Mouse (Mus musculus): Measurements from ENCODE around the gene Cdkl4. TPM values are rescaled to one million over a fixed set of nuclear protein-coding genes. Genes with fewer than 3 reads are reported as not detected.
"Not testable (repeated sequence)": the region's sequence is repeated elsewhere in the genome, so short reads cannot be mapped to it uniquely, and the experiment has no call there.

The Cdkl4 gene
- total RNA-seq, 2 experiments from 2014 or later, result 1.0 TPM; not detected in 1

DNA sequence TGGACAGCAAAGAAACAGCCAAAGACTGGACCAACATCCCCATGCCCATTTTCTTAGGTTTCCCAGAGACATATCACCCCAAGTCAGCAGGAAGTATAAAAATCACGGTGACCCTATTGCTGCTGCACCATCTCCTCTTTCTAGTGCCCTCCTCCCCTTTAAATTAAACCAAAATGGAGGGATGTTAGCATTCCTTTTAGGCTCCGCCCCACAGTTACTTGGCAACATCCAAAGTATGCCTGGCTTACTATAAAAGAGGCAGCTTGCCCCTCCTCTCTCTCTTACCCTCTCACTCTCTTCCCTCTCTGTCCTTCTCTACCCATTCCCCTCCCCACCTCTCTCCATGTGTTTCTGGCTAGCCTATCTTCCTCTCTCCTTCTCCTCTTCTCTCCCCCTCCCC, 9.2 kb downstream of the Cdkl4 start:
- ATAC-seq (replicated peaks; ENCODE audit: low FRiP score, poor library complexity, severe bottlenecking), result no peak

DNA sequence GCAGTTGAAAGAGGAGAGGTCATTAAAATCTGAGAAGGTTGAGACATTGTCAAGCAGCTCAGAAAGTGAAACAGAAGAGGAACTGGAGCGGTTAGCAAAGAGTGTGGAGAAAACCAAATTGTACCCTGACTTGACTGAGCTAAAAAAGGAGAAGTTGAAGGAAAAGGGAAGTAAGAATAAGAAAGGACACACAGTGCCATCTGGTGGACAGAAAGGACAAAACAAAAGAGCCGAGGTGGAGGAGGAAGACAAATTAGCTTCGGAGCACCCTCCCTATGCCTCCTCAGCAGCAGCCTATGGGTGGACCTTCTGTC, 13.0 kb downstream of the Cdkl4 start:
- peak; percentile 53; the same call in 1 of the 2 replicates for ATAC-seq (replicated peaks; ENCODE audit: low FRiP score, poor library complexity, severe bottlenecking)

DNA sequence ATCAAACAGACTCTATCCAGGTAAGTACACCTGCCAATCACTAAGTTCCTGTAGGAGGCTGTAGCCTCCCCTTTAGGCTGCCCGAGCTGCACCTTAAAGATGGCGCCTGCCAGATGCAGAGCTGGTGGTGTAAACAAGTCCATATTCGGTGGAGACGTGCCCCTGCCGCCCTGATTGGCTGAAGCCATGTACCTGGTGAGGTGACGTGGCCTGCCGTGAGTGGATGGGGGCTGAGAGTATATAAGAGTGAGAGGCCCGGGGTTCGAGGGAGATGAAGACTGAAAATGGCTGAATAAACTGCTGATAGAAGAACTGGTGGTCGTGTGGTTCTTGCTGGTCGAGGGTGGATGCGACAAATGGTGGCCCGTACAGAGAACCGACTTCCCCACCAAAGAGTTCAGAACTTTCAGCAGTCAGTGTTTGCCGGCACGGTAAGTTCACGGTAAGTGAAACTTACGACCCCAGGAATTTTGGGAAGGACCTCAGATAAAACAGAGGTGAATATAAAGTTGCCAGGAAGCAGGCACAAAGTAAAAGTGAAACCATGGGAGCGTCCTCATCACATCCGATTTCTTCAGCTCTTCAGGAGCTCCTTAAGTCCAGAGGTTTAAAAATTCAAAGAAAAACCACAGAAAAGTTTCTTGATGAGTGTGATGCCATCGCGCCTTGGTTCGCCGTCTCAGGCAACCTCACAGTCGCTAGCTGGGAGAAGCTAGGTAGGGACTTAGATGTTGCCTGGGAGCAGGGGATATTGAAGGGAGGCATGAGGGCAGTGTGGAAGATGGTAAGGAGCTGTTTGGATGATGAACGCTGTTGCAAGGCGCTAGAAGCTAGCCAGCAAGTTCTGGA, 13.6 kb downstream of the Cdkl4 start:
- ATAC-seq (replicated peaks; ENCODE audit: low FRiP score, poor library complexity, severe bottlenecking), result peak; percentile 48

DNA sequence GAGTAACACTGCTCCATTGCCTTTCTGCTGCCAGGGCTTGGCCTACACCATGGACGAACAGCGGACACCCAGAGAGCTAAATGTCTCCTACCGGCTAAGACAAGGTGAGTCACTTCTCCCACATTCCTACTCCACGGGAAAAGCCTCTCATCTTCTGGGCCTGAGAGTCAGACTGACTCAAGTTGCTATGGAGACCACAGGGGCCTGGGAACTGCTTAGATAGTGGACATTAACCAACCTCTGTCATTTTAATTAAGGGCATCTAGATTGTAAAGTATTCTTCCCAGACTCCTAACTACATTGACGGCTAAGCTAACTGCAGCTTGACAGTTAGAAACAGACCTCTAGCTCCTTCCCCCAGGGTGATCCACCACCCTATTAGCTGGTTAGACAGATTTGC, 14.8 kb downstream of the Cdkl4 start:
- ATAC-seq (replicated peaks; ENCODE audit: low FRiP score, poor library complexity, severe bottlenecking), result no peak

DNA sequence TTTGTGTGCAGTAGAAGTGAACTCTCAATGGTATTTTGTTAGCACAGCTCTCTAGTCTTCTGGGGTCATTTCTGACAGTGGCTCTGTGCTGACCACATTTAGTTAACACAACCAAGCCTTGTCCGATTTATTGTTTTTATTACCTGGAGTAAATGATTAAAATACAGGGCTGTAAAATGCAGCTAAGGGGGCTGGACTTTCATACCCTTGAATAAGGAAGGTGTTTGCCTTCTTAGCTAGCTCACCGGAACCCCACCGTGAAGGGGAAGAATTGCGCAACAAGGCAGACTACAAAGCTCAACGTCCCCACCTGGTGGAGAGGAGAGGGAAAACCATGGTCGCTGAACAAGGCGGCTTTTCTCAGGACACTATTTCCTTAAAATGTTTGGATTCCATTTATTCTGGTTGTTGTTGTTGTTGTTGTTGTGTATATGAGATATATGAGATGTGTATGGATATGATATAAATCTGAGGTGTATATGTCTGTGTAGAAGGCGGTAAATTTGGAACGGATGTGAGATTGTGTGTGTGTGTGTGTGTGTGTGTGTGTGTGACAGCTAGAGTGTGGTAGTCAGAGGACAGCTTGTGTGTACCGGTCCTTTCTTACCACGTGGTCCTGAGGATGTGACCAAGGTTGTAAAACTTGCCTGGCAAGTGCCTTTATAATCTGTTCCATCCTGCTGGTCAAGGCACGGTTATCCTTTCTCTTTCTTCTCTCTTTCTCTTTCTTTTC, 16.8 kb downstream of the Cdkl4 start:
- peak; percentile 85 for ATAC-seq (replicated peaks; ENCODE audit: low FRiP score, poor library complexity, severe bottlenecking)

DNA sequence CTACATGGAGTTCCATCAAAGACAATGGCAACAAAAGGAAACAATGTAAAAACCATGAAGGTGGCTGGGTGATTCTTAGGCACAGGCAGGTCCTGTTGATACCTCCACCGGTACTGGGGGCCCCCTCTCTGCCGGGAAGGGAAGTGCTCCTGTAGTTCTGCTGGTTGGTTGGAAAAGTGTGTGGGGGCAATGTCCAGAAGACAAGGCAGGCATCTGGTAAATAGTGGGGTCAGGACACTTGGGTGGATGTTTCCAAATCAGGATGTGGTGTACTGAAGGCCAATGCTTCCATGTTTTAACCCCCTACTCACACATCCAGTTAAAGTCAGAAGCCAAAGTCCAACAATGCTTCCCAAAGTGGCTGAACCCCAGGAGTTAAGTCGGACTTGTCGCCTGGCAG, 17.9 kb downstream of the Cdkl4 start:
- ATAC-seq (replicated peaks; ENCODE audit: low FRiP score, poor library complexity, severe bottlenecking), result no peak

DNA sequence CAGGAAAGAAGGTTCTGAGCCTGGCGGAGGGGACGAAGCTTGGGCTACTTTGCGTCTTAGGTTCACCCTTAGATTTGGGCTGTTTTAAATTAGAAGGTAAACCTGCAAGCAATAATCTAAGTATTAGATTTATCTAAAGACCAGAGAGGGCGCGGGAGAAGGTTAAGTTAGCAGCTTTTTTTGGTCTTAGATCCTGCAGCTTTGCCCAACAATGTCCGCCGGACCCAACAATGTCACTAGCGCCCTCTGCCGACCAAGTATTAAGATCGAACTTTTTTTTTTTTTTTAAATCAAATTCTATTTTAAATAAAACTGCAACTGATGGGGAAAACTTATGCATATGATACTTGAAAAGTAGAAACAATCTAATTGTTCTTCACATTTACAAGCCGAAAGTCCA, 18.6 kb downstream of the Cdkl4 start:
- ATAC-seq (replicated peaks; ENCODE audit: low FRiP score, poor library complexity, severe bottlenecking), result no peak

DNA sequence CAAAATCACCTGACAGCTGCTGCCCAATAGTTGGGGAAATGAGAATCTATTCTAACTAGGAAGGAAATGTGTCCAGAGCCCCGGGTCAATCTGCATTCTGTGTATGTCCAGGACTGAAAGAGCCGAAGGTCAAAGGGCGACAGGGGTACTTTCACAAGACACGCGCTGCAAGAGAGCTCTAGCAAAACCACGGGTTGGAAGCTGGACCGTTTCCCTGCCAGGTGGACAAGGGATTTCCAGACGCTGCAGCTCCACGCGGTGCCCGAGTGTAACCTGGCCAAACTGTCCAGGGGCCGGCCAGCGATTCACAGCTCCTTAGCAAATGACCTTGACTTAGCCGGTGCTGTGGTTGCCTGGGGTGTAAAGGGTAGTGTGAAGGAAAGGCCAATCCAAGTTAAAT, 19.0 kb downstream of the Cdkl4 start:
- no peak for ATAC-seq (replicated peaks; ENCODE audit: low FRiP score, poor library complexity, severe bottlenecking)

DNA sequence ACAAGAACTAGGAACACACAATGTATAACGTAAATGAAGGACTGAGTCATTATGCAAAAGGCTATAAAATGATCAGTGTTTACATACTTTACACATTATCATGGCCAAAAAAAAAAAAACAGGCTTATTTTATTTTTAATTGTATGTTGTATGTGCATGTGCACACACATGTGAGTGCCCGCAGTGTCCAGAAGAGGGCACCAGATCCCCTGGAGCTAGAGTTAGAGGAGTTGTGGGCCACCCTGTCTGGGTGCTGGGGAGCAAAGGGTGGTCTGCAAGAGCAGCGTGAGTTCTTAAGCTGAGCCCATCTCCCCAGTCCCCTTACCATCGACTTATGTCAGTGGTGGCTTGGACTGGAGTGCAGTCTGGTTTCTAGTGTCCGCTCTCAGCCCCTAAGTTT, 20.2 kb downstream of the Cdkl4 start:
- no peak for ATAC-seq (replicated peaks; ENCODE audit: low FRiP score, poor library complexity, severe bottlenecking)

DNA sequence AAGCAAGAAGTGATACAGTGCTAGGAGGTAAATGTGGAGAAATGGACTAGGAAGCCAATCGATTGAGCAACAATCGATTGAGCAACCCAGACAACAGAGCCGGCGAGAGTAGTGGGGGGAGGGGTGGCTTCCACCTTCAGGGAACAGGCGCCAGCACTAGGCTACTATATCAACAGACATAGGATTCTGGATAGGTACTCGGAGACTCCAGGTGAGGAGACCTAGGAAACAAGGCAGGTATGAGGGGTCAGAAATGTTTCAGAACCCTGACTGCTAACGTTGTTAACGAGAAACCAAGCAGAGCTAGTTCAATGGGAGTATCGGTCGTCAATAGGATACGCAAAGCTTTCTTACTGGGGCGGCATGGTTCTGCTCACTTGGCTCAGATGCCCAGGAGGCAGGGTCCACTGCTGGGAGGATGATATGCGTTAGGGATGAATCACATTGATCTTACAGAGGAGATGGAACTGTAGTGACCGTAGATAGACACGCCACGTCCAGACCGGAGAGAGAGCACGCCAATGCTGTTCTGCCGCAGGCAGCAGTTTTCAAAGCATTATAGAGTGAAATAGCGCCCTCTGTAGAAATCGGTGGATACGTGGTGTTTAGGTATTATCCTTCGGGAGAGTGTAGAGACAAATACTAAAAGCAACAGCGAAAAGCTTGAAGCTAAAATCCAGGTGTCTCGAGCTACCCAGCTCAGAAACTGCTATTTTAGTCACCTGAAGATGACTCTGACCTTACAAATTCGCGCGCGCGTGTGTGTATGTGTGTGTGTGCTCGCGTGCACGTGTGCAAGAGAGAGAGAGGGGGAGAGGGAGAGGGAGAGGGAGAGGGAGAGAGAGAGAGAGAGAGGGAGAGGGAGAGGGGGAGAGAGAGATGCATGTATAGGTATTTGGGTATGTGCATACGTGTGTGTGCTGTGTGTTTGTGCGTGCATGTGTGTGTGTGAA, 24.0 kb downstream of the Cdkl4 start:
- ATAC-seq (replicated peaks; ENCODE audit: low FRiP score, poor library complexity, severe bottlenecking), result peak; percentile 96

DNA sequence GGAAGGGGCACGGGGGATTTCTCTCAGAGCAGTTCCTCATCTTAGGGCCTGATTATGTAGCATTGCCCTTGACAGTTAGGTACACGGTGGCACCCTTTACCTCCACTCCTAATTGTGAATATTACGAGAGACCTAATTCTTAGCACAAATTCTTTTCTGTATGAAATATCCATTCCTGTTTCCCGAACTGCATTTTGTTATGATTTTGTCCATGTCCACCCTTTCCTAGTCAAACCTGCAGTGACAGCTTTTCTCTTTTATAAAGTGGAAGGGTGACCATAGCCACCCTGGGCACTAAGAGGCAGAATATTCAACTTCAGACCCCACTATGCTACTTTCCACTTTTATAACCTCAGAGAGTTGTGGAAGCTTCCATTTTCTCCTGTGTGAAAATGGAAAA, 25.0 kb downstream of the Cdkl4 start:
- no peak for ATAC-seq (replicated peaks; ENCODE audit: low FRiP score, poor library complexity, severe bottlenecking)

DNA sequence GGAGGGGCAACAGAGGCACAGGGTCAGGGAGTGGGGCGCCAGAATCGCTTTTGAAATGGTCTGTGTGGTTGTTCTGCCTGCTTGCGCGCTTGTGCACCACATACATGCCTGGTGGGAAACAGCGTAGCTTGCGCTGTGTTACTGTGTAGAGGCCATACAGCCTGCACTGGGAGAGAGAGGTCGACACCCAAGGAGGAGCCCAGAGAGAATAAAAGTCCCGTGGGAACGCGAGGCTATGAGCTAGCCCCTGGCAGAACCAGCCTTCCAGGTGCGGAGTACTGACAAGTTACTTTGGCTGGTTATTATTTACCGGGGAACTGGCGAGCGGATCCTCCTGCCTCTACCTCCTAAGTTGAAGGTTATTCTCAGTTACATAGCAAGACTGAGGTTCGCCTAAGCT, 26.6 kb downstream of the Cdkl4 start:
- no peak for ATAC-seq (replicated peaks; ENCODE audit: low FRiP score, poor library complexity, severe bottlenecking)

DNA sequence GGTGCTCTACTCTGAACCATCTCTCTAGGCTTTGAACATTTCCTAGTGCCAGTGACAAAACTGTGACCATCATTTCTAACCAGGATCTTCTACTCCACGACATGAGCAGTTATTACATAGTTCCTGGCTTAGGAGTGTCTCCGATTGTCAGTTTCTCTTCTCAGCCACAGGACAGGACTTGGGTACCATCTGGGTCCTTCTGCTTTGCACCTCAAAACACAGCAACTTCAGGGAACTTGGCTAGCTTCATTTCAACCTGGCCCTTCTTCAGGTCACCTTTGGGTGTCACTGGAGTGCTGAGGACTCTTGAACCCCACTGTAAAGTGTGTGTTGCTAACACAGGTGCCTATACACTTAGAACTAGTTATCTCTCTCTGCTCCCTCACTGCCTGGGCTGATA, 30.8 kb downstream of the Cdkl4 start:
- ATAC-seq (replicated peaks; ENCODE audit: low FRiP score, poor library complexity, severe bottlenecking), result no peak

DNA sequence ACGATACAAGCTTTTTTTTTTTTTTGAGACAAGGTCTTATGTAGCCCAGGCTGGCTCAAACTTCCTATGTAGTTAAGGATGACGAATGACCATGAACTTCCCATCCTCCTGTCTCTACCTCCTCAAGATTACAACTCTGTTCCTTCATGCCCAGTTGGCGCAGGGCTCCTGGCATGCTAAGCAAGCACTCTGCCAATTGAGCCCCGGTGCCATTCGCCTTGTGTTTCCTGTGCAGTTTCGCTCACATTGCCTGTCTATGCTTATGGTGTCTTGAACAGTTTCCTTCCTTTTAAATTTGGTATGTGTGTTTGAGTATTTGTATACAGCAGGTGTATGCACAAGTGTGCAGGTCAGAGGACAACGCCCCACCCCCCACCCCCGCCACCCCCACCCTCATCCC, 31.4 kb downstream of the Cdkl4 start:
- no peak for ATAC-seq (replicated peaks; ENCODE audit: low FRiP score, poor library complexity, severe bottlenecking)

DNA sequence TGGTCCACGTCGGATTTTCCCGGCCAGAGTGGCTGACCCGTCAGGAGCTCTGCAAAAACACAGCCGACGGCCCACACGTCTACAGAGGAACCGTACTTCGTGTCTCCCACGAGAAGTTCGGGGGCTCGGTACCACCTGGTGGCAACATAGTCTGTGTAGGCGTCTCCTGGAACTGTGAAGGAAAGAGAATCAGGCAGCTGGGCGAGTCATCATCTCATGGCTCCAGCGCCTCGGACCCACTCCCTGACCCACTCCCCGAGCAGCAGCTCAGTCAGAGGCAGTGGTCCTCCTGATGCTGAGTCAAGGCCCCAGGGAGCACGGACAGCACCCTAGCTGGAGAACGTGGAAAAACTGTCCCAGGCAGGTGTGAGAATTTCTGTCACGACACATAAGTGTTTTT, 34.0 kb downstream of the Cdkl4 start:
- no peak for ATAC-seq (replicated peaks; ENCODE audit: low FRiP score, poor library complexity, severe bottlenecking)

DNA sequence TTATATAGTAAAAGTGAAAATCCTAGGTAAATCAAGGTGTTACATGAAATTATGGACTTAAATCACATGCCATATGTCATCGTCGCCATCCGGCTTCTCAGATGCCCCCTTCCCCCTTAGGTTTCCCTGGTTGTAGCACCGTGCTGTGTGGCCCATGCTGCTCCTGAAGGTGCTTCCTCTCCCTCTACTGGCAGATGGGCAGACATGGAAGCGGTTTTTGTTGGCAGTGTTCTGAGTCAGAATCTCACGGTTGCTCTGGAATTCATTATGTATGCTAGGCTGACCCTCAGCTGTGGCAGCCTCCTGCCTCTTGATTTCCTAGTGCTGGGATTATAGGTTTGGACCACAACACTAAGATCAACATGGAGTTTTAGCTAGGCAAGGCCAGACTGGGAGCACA, 40.5 kb downstream of the Cdkl4 start:
- no peak for ATAC-seq (replicated peaks; ENCODE audit: low FRiP score, poor library complexity, severe bottlenecking)

DNA sequence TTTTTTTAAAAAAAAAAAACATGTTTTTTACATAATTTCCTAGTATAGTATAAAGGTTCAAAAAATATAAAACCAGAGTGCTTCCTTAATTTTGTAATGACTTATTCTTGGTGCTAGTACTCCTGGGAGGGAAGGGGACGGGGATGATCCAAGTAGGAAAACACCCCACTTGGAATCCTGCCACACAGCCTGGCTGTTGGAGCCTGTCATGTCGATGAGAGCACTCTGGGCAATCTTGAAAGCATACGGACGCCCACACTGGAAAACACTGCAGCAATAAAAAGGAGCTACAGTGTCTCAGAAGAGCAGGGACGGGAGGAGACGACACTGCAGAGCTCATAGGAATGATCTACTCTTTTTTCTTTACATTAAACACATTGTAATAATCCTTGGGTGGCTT, 42.0 kb downstream of the Cdkl4 start:
- no peak for ATAC-seq (replicated peaks; ENCODE audit: low FRiP score, poor library complexity, severe bottlenecking)

DNA sequence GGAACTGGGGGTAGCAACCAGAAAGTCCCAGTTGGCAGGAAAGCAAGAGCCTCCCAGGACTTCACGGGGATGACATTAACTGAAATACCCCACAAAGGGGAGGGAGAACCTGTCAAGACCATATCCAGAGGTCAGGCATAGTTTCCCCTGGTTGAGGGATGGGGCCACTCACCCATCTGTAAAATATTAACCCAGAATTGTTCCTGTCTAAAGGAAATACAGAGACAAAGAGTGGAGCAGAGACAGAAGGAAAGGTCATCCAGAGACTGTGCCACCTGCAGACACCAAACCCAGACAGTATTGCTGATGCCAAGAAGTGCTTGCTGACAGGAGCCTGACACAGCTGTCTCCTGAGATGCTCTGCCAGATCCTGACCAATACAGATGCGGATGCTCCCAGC, 46.3 kb downstream of the Cdkl4 start:
- not testable (repeated sequence) for ATAC-seq (replicated peaks; ENCODE audit: low FRiP score, poor library complexity, severe bottlenecking)

DNA sequence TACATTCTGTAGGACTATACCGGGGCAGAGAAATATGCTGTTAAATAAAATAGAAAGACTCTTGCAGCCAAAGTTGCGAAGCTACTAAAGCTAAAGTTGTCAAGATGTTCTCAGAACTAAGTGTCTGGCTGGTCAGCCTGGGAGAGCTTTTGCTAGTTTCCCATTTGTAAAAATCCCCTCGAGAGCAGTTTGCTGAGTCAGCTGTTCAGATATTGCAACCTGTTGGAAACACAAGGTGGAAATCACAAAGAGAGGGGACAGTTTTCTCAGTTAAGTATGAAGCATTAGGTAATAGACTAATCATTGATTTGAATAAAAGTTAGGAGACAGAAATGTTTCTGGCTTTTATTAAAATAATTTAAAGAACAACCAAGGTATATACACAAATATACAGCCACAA, 54.4 kb downstream of the Cdkl4 start:
- no peak for ATAC-seq (replicated peaks; ENCODE audit: low FRiP score, poor library complexity, severe bottlenecking)

DNA sequence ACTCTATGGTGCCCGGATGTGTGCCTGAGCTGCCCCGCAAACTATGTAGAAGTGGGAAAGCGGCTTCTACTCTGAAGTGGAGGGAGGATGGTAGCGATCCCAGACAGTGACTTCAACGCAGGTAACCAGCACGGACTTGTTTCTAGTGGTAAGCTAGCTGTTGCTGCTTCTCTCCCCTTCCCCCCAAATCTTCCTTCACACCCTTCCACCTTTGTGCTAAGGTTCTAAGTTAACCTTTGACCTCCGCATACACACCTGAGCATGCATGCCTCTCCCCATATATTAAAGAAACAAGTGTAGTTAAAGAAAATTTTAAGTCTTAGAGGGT, 55.4 kb downstream of the Cdkl4 start:
- no peak for ATAC-seq (replicated peaks; ENCODE audit: low FRiP score, poor library complexity, severe bottlenecking)
